ENCODE assay signal across 25 mouse cellular contexts in genomic region chr7:3387761-3388160, GRCm38 (mm10). TPM values are rescaled to one million over a fixed set of nuclear protein-coding genes. Genes with fewer than 3 reads are reported as not detected.
DNase-seq lines count a peak whose midpoint lies in the region; ATAC-seq and TF ChIP-seq lines count a peak whose summit lies in the region.
"Had no signal": no experiment of that assay in that cellular context is flagged by ENCODE, and none has a peak within 500 bp of the region (broad histone marks: within the 10 kb centered on the region; RNA-seq: fewer than 3 reads in every experiment).

No protein-coding gene starts in this region.

- no peak overlapping the region for H3K9ac ChIP-seq in ES-Bruce4 (ENCODE audit: low read depth, poor library complexity, severe bottlenecking)
- no peak overlapping the region for H3K9ac ChIP-seq in forebrain, embryonic 14.5 days (ENCODE audit: low read length)
- no peak overlapping the region for H3K9ac ChIP-seq in midbrain, postnatal 0 days (replicated peaks; ENCODE audit: low read length, poor library complexity, severe bottlenecking)
- no peak overlapping the region for H3K9ac ChIP-seq in liver, embryonic 12.5 days
- H3K9ac ChIP-seq: hindbrain, embryonic 14.5 days; limb, embryonic 15.5 days; stomach, embryonic 15.5 days had no signal

- no peaks in the 10 kb centered on the region for H3K36me3 ChIP-seq in ES-Bruce4 (ENCODE audit: control insufficient read depth, insufficient read depth, low read length, poor library complexity, severe bottlenecking)
- H3K36me3 ChIP-seq in forebrain, embryonic 14.5 days (ENCODE audit: control insufficient read depth, insufficient read depth, low read length) = no peaks in the 10 kb centered on the region
- no peaks in the 10 kb centered on the region for H3K36me3 ChIP-seq in midbrain, postnatal 0 days (ENCODE audit: insufficient read depth, low read length)
- H3K36me3 ChIP-seq in liver, embryonic 12.5 days = no peaks in the 10 kb centered on the region
- H3K36me3 ChIP-seq: limb, embryonic 15.5 days; stomach, embryonic 15.5 days had no signal

- no peak for TF ChIP-seq EP300 in ES-Bruce4 (IDR thresholded peaks at IDR 0.05; ENCODE audit: insufficient read depth, low read depth, low read length)

- DNase-seq in layer of hippocampus, adult 2 months (ENCODE audit: low spot score in 2 of 2) = no peak
- no peak for DNase-seq in layer of hippocampus, adult 18-20 months (ENCODE audit: low spot score in 2 of 2)
- DNase-seq in forebrain, embryonic 14.5 days (ENCODE audit: low spot score) = no peak
- DNase-seq in midbrain, postnatal 0 days (ENCODE audit: low spot score) = no peak
- no peak for DNase-seq in gastrocnemius, postnatal 10 days
- DNase-seq: adrenal gland, adult 8-10 months; cerebellum, adult 9-10 months; gastrocnemius, postnatal 36 days; layer of hippocampus, postnatal 36 days; lung, postnatal 10 days; retina, postnatal 1 day had no signal

- peaks cover 2% of the 10 kb centered on the region for H3K4me1 ChIP-seq in ES-Bruce4 (ENCODE audit: control insufficient read depth, insufficient read depth, low read length)
- H3K4me1 ChIP-seq in forebrain, embryonic 14.5 days (ENCODE audit: control insufficient read depth, insufficient read depth, low read length) = peaks cover 14% of the 10 kb centered on the region
- peaks cover 8% of the 10 kb centered on the region; the same call in 1 of the 2 replicates for H3K4me1 ChIP-seq in midbrain, postnatal 0 days (ENCODE audit: insufficient read depth, low read length)
- no peaks in the 10 kb centered on the region for H3K4me1 ChIP-seq in liver, embryonic 12.5 days

- TF ChIP-seq CTCF in layer of hippocampus, adult 2 months (conservative IDR thresholded peaks at IDR 0.05) = no peak
- TF ChIP-seq CTCF in ES-Bruce4 (IDR thresholded peaks at IDR 0.05; ENCODE audit: low read depth, low read length) = no peak
- no peak for TF ChIP-seq CTCF in midbrain, postnatal 0 days (IDR thresholded peaks at IDR 0.05)

- no peaks in the 10 kb centered on the region for H3K27me3 ChIP-seq in ES-Bruce4 (ENCODE audit: control insufficient read depth, insufficient read depth, low read length, poor library complexity, severe bottlenecking)
- H3K27me3 ChIP-seq in forebrain, embryonic 14.5 days (replicated peaks; ENCODE audit: control insufficient read depth, insufficient read depth, low read length) = no peaks in the 10 kb centered on the region
- H3K27me3 ChIP-seq in midbrain, postnatal 0 days (ENCODE audit: insufficient read depth, low read length) = no peaks in the 10 kb centered on the region
- peaks cover 23% of the 10 kb centered on the region for H3K27me3 ChIP-seq in liver, embryonic 12.5 days (replicated peaks)
- H3K27me3 ChIP-seq: limb, embryonic 15.5 days; Patski; stomach, embryonic 15.5 days had no signal

- 79% methylated on average over 17 of the region's 18 CpGs for WGBS in forebrain, embryonic 14.5 days
- WGBS in midbrain, postnatal 0 days = 91% methylated on average over 18 of the region's 18 CpGs
- 68% methylated on average over 18 of the region's 18 CpGs for WGBS in liver, embryonic 12.5 days (ENCODE audit: insufficient replicate concordance)

- TF ChIP-seq POLR2A in ES-Bruce4 (IDR thresholded peaks at IDR 0.05; ENCODE audit: insufficient read depth, low read length) = no peak

- no peak for ATAC-seq in forebrain, embryonic 14.5 days
- no peak for ATAC-seq in midbrain, postnatal 0 days (ENCODE audit: low FRiP score)
- ATAC-seq in liver, embryonic 12.5 days = no peak
- ATAC-seq: intestine, embryonic 16.5 days; Patski had no signal

- H3K4me3 ChIP-seq in layer of hippocampus, adult 2 months = peak overlapping the region; percentile 47
- peak overlapping the region; percentile 36 for H3K4me3 ChIP-seq in ES-Bruce4 (ENCODE audit: low read depth, low read length)
- no peak overlapping the region for H3K4me3 ChIP-seq in forebrain, embryonic 14.5 days (ENCODE audit: low read depth, low read length)
- H3K4me3 ChIP-seq in midbrain, postnatal 0 days (ENCODE audit: low read depth, low read length) = no peak overlapping the region
- H3K4me3 ChIP-seq in liver, embryonic 12.5 days = no peak overlapping the region
- H3K4me3 ChIP-seq: limb, embryonic 15.5 days; megakaryocyte, embryonic 14.5 days; myocyte; stomach, embryonic 15.5 days had no signal

- 0 out of 2 replicates have a peak overlapping the region, but pooled peaks have one; percentile 14 for H3K4me2 ChIP-seq in forebrain, embryonic 14.5 days (ENCODE audit: low read length)
- H3K4me2 ChIP-seq in midbrain, postnatal 0 days (ENCODE audit: low read depth, low read length, poor library complexity, severe bottlenecking) = peak overlapping the region; percentile 82; the same call in 1 of the 2 replicates
- H3K4me2 ChIP-seq in liver, embryonic 12.5 days = no peak overlapping the region
- H3K4me2 ChIP-seq: limb, embryonic 15.5 days; stomach, embryonic 15.5 days had no signal

- no peaks in the 10 kb centered on the region for H3K9me3 ChIP-seq in ES-Bruce4 (replicated peaks; ENCODE audit: control insufficient read depth, insufficient read depth, low read length, poor library complexity, severe bottlenecking)
- H3K9me3 ChIP-seq in forebrain, embryonic 14.5 days (replicated peaks; ENCODE audit: control insufficient read depth, low read length) = no peaks in the 10 kb centered on the region
- H3K9me3 ChIP-seq in midbrain, postnatal 0 days (ENCODE audit: low read length) = no peaks in the 10 kb centered on the region
- H3K9me3 ChIP-seq in liver, embryonic 12.5 days (replicated peaks) = no peaks in the 10 kb centered on the region
- H3K9me3 ChIP-seq: limb, embryonic 15.5 days; megakaryocyte, embryonic 14.5 days; stomach, embryonic 15.5 days had no signal

- peak overlapping the region; percentile 52; the same call in 1 of the 2 replicates for H3K27ac ChIP-seq in layer of hippocampus, adult 2 months
- H3K27ac ChIP-seq in ES-Bruce4 (ENCODE audit: insufficient read depth, low read length) = no peak overlapping the region
- H3K27ac ChIP-seq in forebrain, embryonic 14.5 days (ENCODE audit: low read depth, low read length) = no peak overlapping the region
- no peak overlapping the region for H3K27ac ChIP-seq in midbrain, postnatal 0 days (ENCODE audit: low read depth, low read length)
- no peak overlapping the region for H3K27ac ChIP-seq in liver, embryonic 12.5 days
- H3K27ac ChIP-seq: hindbrain, embryonic 14.5 days; kidney, postnatal 0 days; limb, embryonic 15.5 days; stomach, embryonic 15.5 days had no signal

RNA-seq across cellular contexts. Expression of gene Cacng8, which starts 2.7 kb away (rescaled TPM):
- total RNA-seq in layer of hippocampus, adult 2 months (2021) = 100 to 1,000 TPM; 411 to 415 TPM
- 100 to 1,000 TPM; 368 to 411 TPM for total RNA-seq in layer of hippocampus, adult 18-20 months (2021)
- 5.2 and 7.6 TPM in 2 replicates for polyA plus RNA-seq in ES-Bruce4 (2011; ENCODE audit: insufficient read depth, insufficient read length, low read depth, missing spikeins)
- polyA plus RNA-seq in forebrain, embryonic 14.5 days (2014; fragmentation: Nextera tagmentation; extraction: Ambion mirVana) = 8.6 and 11.1 TPM in 2 replicates
- 44.0 and 59.0 TPM in 2 replicates for total RNA-seq in midbrain, postnatal 0 days (2014; rRNA removed)
- polyA plus RNA-seq in midbrain, postnatal 0 days (2015; fragmentation: Nextera tagmentation; extraction: Ambion mirVana) = 20.8 and 21.4 TPM in 2 replicates
- under 1 TPM in 1 of 2 experiments, not detected in 1; 0.43 TPM for total RNA-seq in gastrocnemius, postnatal 10 days (2021)
- 0.12 and 0.36 TPM in 2 replicates for polyA plus RNA-seq in liver, embryonic 12.5 days (2016; fragmentation: Nextera tagmentation; extraction: Ambion mirVana)
- total RNA-seq: common myeloid progenitor, adult 5-6 weeks; gastrocnemius, postnatal 36 days had no signal
- polyA plus RNA-seq: heart, postnatal 0 days; liver, embryonic 16.5 days had no signal

RNA-seq across cellular contexts. Expression of gene Cacng6, which starts 36.2 kb away (rescaled TPM):
- total RNA-seq in layer of hippocampus, adult 2 months (2021) = 1 to 10 TPM; 1.9 to 2.2 TPM
- total RNA-seq in layer of hippocampus, adult 18-20 months (2021) = 1 to 10 TPM; 1.3 to 1.5 TPM
- 16.6 and 17.6 TPM in 2 replicates for polyA plus RNA-seq in ES-Bruce4 (2011; ENCODE audit: insufficient read depth, insufficient read length, low read depth, missing spikeins)
- 0.09 TPM in 1 of 2 replicates, not detected in the other for polyA plus RNA-seq in forebrain, embryonic 14.5 days (2014; fragmentation: Nextera tagmentation; extraction: Ambion mirVana)
- total RNA-seq in midbrain, postnatal 0 days (2014; rRNA removed) = not detected in 2 replicates
- polyA plus RNA-seq in midbrain, postnatal 0 days (2015; fragmentation: Nextera tagmentation; extraction: Ambion mirVana) = 0.20 TPM in 1 of 2 replicates, not detected in the other
- 10 to 100 TPM; 80.3 to 88.7 TPM for total RNA-seq in gastrocnemius, postnatal 10 days (2021)
- polyA plus RNA-seq in liver, embryonic 12.5 days (2016; fragmentation: Nextera tagmentation; extraction: Ambion mirVana) = 0.14 and 0.17 TPM in 2 replicates
- total RNA-seq: common myeloid progenitor, adult 5-6 weeks had no signal
- polyA plus RNA-seq: hindbrain, embryonic 14.5 days; kidney, postnatal 0 days; Patski; urinary bladder, adult 2 months had no signal

RNA-seq across cellular contexts. Expression of gene Cacng7, which starts 55.0 kb away (rescaled TPM):
- 100 to 1,000 TPM; 128 to 138 TPM for total RNA-seq in layer of hippocampus, adult 2 months (2021)
- total RNA-seq in layer of hippocampus, adult 18-20 months (2021) = 100 to 1,000 TPM; 134 to 148 TPM
- polyA plus RNA-seq in ES-Bruce4 (2011; ENCODE audit: insufficient read depth, insufficient read length, low read depth, missing spikeins) = 57.6 and 60.5 TPM in 2 replicates
- 3.3 and 3.8 TPM in 2 replicates for polyA plus RNA-seq in forebrain, embryonic 14.5 days (2014; fragmentation: Nextera tagmentation; extraction: Ambion mirVana)
- total RNA-seq in midbrain, postnatal 0 days (2014; rRNA removed) = 78.5 and 115 TPM in 2 replicates
- polyA plus RNA-seq in midbrain, postnatal 0 days (2015; fragmentation: Nextera tagmentation; extraction: Ambion mirVana) = 2.9 and 3.7 TPM in 2 replicates
- 10 to 100 TPM in 1 of 2 experiments, 1 to 10 TPM in 1; 9.7 to 10.2 TPM for total RNA-seq in gastrocnemius, postnatal 10 days (2021)
- polyA plus RNA-seq in liver, embryonic 12.5 days (2016; fragmentation: Nextera tagmentation; extraction: Ambion mirVana) = 0.07 TPM in 1 of 2 replicates, not detected in the other
- total RNA-seq: common myeloid progenitor, adult 5-6 weeks had no signal
- polyA plus RNA-seq: liver, embryonic 16.5 days had no signal

Comparison
In these comparisons a context has a peak if more than half of its experiments do, and no peak if none do; other contexts are left out.
1. H3K4me3 ChIP-seq: peak in layer of hippocampus, adult 2 months (single experiment) and ES-Bruce4 (single experiment); none in forebrain, embryonic 14.5 days (single experiment), midbrain, postnatal 0 days (single experiment) and liver, embryonic 12.5 days (single experiment).
2. RNA of gene Cacng8, which starts 2.7 kb away (total RNA-seq): 411 to 415 TPM in layer of hippocampus, adult 2 months, 368 to 411 TPM in layer of hippocampus, adult 18-20 months and 44.0 to 59.0 TPM in midbrain, postnatal 0 days; 0.43 TPM in gastrocnemius, postnatal 10 days; every median in the first group is over 10 times any median in the second.
3. RNA of gene Cacng6, which starts 36.2 kb away (total RNA-seq): 80.3 to 88.7 TPM in gastrocnemius, postnatal 10 days; 1.9 to 2.2 TPM in layer of hippocampus, adult 2 months, 1.3 to 1.5 TPM in layer of hippocampus, adult 18-20 months and not detected in midbrain, postnatal 0 days; every median in the first group is over 10 times any median in the second.